In the genomic region with DNA sequence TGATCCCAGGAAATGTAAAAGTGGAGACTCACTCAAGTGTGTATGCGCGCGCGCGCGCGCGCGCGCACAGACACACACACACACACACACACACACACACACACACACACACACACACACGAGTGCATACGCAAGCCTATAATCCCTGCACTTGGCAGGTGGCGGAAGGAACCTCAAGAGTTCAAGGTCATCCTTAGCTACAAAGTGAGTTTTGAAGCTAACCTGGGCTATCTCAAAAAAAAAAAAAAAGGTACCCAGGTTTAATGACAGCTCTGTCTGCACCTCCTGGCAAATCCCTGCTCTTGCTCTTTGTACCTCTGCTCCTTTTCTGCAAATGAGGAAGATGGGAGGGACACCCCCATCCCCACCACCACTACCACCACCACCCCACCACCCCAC, we compare ENCODE assay signal across 16 mouse cellular contexts. TPM values are rescaled to one million over a fixed set of nuclear protein-coding genes. Genes with fewer than 3 reads are reported as not detected.
DNase-seq lines count a peak whose midpoint lies in the region; ATAC-seq and TF ChIP-seq lines count a peak whose summit lies in the region.
"Had no signal": no experiment of that assay in that cellular context is flagged by ENCODE, and none has a peak within 500 bp of the region (broad histone marks: within the 10 kb centered on the region; RNA-seq: fewer than 3 reads in every experiment).

No protein-coding gene starts in this region.

- no peak for TF ChIP-seq CTCF in lung, embryonic 14.5 days (IDR thresholded peaks at IDR 0.05; ENCODE audit: low read depth)
- TF ChIP-seq CTCF in lung, postnatal 0 days (IDR thresholded peaks at IDR 0.05) = no peak

- no peaks in the 10 kb centered on the region for H3K27me3 ChIP-seq in heart, embryonic 13.5 days (replicated peaks)
- no peaks in the 10 kb centered on the region for H3K27me3 ChIP-seq in lung, embryonic 14.5 days (ENCODE audit: insufficient read depth, low read length)
- H3K27me3 ChIP-seq in lung, postnatal 0 days (replicated peaks; ENCODE audit: insufficient read depth, low read length) = no peaks in the 10 kb centered on the region
- H3K27me3 ChIP-seq: midbrain, embryonic 12.5 days had no signal

- peak overlapping the region; percentile 78 for H3K27ac ChIP-seq in heart, embryonic 13.5 days (replicated peaks)
- H3K27ac ChIP-seq in lung, embryonic 14.5 days (ENCODE audit: low read depth) = peak overlapping the region; percentile 83; the same call in 1 of the 2 replicates
- no peak overlapping the region for H3K27ac ChIP-seq in lung, postnatal 0 days (ENCODE audit: low read length)
- H3K27ac ChIP-seq: liver, embryonic 14.5 days; midbrain, embryonic 12.5 days had no signal

- no peak overlapping the region for H3K9ac ChIP-seq in heart, embryonic 13.5 days
- no peak overlapping the region for H3K9ac ChIP-seq in lung, embryonic 14.5 days
- no peak overlapping the region for H3K9ac ChIP-seq in lung, postnatal 0 days (replicated peaks; ENCODE audit: low read depth)
- H3K9ac ChIP-seq: liver, embryonic 14.5 days; midbrain, embryonic 12.5 days had no signal

- no peak for ATAC-seq in heart, embryonic 13.5 days (ENCODE audit: extremely low read depth, insufficient number of reproducible peaks, low FRiP score, low TSS enrichment)
- no peak for ATAC-seq in lung, embryonic 14.5 days (ENCODE audit: insufficient read depth)
- ATAC-seq in lung, postnatal 0 days = no peak
- ATAC-seq: forebrain, embryonic 16.5 days had no signal

- H3K4me1 ChIP-seq in heart, embryonic 13.5 days = peaks cover 84% of the 10 kb centered on the region
- H3K4me1 ChIP-seq in lung, embryonic 14.5 days (ENCODE audit: insufficient read depth) = peaks cover 21% of the 10 kb centered on the region; the same call in 1 of the 2 replicates
- peaks cover 10% of the 10 kb centered on the region; the same call in 1 of the 2 replicates for H3K4me1 ChIP-seq in lung, postnatal 0 days (ENCODE audit: insufficient read depth, low read depth, low read length)

- H3K4me2 ChIP-seq in heart, embryonic 13.5 days = no peak overlapping the region
- no peak overlapping the region; the same call in 1 of the 2 replicates for H3K4me2 ChIP-seq in lung, embryonic 14.5 days
- no peak overlapping the region for H3K4me2 ChIP-seq in lung, postnatal 0 days (replicated peaks; ENCODE audit: low read depth, low read length)
- H3K4me2 ChIP-seq: midbrain, embryonic 12.5 days had no signal

- no peak overlapping the region for H3K4me3 ChIP-seq in heart, embryonic 13.5 days
- H3K4me3 ChIP-seq in lung, embryonic 14.5 days (ENCODE audit: low read depth, low read length) = no peak overlapping the region
- no peak overlapping the region for H3K4me3 ChIP-seq in lung, postnatal 0 days (ENCODE audit: low read depth, low read length)
- H3K4me3 ChIP-seq: midbrain, embryonic 12.5 days had no signal

- H3K9me3 ChIP-seq in heart, embryonic 13.5 days = no peaks in the 10 kb centered on the region
- no peaks in the 10 kb centered on the region for H3K9me3 ChIP-seq in lung, embryonic 14.5 days (ENCODE audit: low read depth, low read length)
- no peaks in the 10 kb centered on the region for H3K9me3 ChIP-seq in lung, postnatal 0 days (ENCODE audit: low read length)
- H3K9me3 ChIP-seq: midbrain, embryonic 12.5 days had no signal

- no peak for TF ChIP-seq EP300 in lung, postnatal 0 days (IDR thresholded peaks at IDR 0.05)

- DNase-seq in heart, postnatal 10 days = no peak
- DNase-seq in lung, embryonic 14.5 days = no peak
- no peak for DNase-seq in lung, postnatal 0 days (ENCODE audit: low spot score)
- DNase-seq in R1 (ENCODE audit: low read depth, low spot score) = peak; percentile 49
- peak; percentile 34 for DNase-seq in naive thymus-derived CD4-positive, alpha-beta T cell, adult 2 months (ENCODE audit: low read depth)
- no peak for DNase-seq in layer of hippocampus, adult 8-10 months (ENCODE audit: low spot score in 2 of 2)
- no peak for DNase-seq in gastrocnemius, postnatal 25 days
- DNase-seq: adrenal gland, adult 2 months; cerebellum, adult 9-11 months; left cerebral cortex, postnatal 4 days; lung, postnatal 36 days; thymus, adult 18-20 months had no signal

- WGBS in heart, embryonic 13.5 days = 95% methylated on average over 13 of the region's 13 CpGs
- WGBS in lung, embryonic 14.5 days = 93% methylated on average over 13 of the region's 13 CpGs
- 94% methylated on average over 11 of the region's 13 CpGs for WGBS in lung, postnatal 0 days

- intact Hi-C loops in heart, postnatal 10 days (cut with DNase I) = no loop called here

- 0 out of 2 replicates have a peak, but pooled peaks cover 2% of the 10 kb centered on the region for H3K36me3 ChIP-seq in heart, embryonic 13.5 days
- no peaks in the 10 kb centered on the region for H3K36me3 ChIP-seq in lung, embryonic 14.5 days (ENCODE audit: insufficient read depth)
- H3K36me3 ChIP-seq in lung, postnatal 0 days (ENCODE audit: insufficient read depth, low read length) = no peaks in the 10 kb centered on the region
- H3K36me3 ChIP-seq: midbrain, embryonic 12.5 days had no signal

RNA-seq across cellular contexts. Expression of gene Ksr1, which starts 11.1 kb away (rescaled TPM):
- 2.2 and 2.4 TPM in 2 replicates for polyA plus RNA-seq in heart, embryonic 13.5 days (2015; fragmentation: Nextera tagmentation; extraction: Ambion mirVana)
- 10 to 100 TPM; 10.4 to 11.9 TPM for total RNA-seq in heart, postnatal 10 days (2021)
- polyA plus RNA-seq in lung, embryonic 14.5 days (2014; fragmentation: Nextera tagmentation; extraction: Ambion mirVana) = 4.0 and 5.1 TPM in 2 replicates
- 2.3 TPM in 2 replicates for polyA plus RNA-seq in lung, postnatal 0 days (2015; fragmentation: Nextera tagmentation; extraction: Ambion mirVana)
- 100 to 1,000 TPM; 138 to 198 (median 174) TPM for total RNA-seq in layer of hippocampus, adult 8-10 months (2022)
- total RNA-seq in gastrocnemius, postnatal 25 days (2021) = 10 to 100 TPM; 67.8 to 77.2 TPM

Comparison
In these comparisons a context has a peak if more than half of its experiments do, and no peak if none do; other contexts are left out.
1. DNase-seq: peak in R1 (single experiment) and naive thymus-derived CD4-positive, alpha-beta T cell, adult 2 months (single experiment); none in heart, postnatal 10 days (0 of 2), lung, embryonic 14.5 days (single experiment), lung, postnatal 0 days (single experiment), layer of hippocampus, adult 8-10 months (0 of 2) and gastrocnemius, postnatal 25 days (single experiment).
2. RNA of gene Ksr1, which starts 11.1 kb away (total RNA-seq): 138 to 198 TPM in layer of hippocampus, adult 8-10 months and 67.8 to 77.2 TPM in gastrocnemius, postnatal 25 days; 10.4 to 11.9 TPM in heart, postnatal 10 days; every median in the first group is over 4 times any median in the second.